Mouse (Mus musculus) testis, adult 2 months (tissue): Measurements from ENCODE around the gene Rhbdf2. TPM values are rescaled to one million over a fixed set of nuclear protein-coding genes. Genes with fewer than 3 reads are reported as not detected.

Experiments used
- H3K27ac ChIP-seq: fragments of 200-500 bp; 2 replicates; pipeline ENCODE4 v1.5.1; 2012; ENCODE audit warnings: low read depth, low read length; ENCODE audit not compliant: control insufficient read depth, insufficient read depth
- H3K27me3 ChIP-seq: fragments of 200-500 bp; 2 replicates; pipeline ENCODE4 v1.6.1; 2012; ENCODE audit warnings: mild to moderate bottlenecking, low read length, moderate library complexity; ENCODE audit not compliant: control insufficient read depth, insufficient read depth
- H3K36me3 ChIP-seq: fragments of 200-500 bp; 2 replicates; pipeline ENCODE4 v1.6.1; 2012; ENCODE audit warnings: mild to moderate bottlenecking, low read length; ENCODE audit not compliant: control insufficient read depth, insufficient read depth
- H3K4me1 ChIP-seq: fragments of 200-500 bp; 2 replicates; pipeline ENCODE4 v1.6.1; 2012; ENCODE audit warnings: low read length; ENCODE audit not compliant: control insufficient read depth, insufficient read depth
- H3K4me3 ChIP-seq: fragments of 200-500 bp; 2 replicates; pipeline ENCODE4 v1.5.1; 2012; ENCODE audit warnings: low read depth, mild to moderate bottlenecking, low read length, moderate library complexity, mixed read lengths; ENCODE audit not compliant: control insufficient read depth
- CTCF ChIP-seq: fragments of 200-500 bp; IDR thresholded peaks from 2 replicates; pipeline ENCODE4 v1.5.1; 2012; ENCODE audit warnings: low read depth, mild to moderate bottlenecking, inconsistent platforms, low read length, moderate library complexity; ENCODE audit not compliant: control insufficient read depth, insufficient read depth, insufficient replicate concordance
- POLR2A ChIP-seq: fragments of 200-500 bp; IDR thresholded peaks from 2 replicates; pipeline ENCODE4 v1.6.1; 2012; ENCODE audit warnings: low read depth, mild to moderate bottlenecking, inconsistent platforms, low read length, moderate library complexity; ENCODE audit not compliant: control insufficient read depth
- polyA plus RNA-seq: library from polyadenylated mRNA; depleted of rRNA; stranded (reverse); fragments of >200 nt; gene quantifications from 2 replicates; pipeline ENCODE4 v1.2.3, GENCODE M21; 2012

Rhbdf2 gene
- polyA plus RNA-seq, 1 experiment, result 7.5 TPM

GRCm38 (mm10) chr11:116657311-116658223, 30.7 kb upstream of the Rhbdf2 start:
- Histone ChIP-seq H3K4me3 (peak overlapping the region; percentile 72), H3K27me3 (no peaks in the 10 kb centered on the region), H3K27ac (peak overlapping the region; percentile 91), H3K4me1 (peaks cover 40% of the 10 kb centered on the region), H3K36me3 (no peaks in the 10 kb centered on the region)
- TF ChIP-seq CTCF (peak; percentile 8; the same call in 1 of the 2 replicates), POLR2A (peak; percentile 77)

- Histone ChIP-seq H3K27ac (peak overlapping the region; percentile 91), H3K27me3 (no peaks in the 10 kb centered on the region), H3K4me1 (peaks cover 37% of the 10 kb centered on the region), H3K36me3 (no peaks in the 10 kb centered on the region), H3K4me3 (no peak overlapping the region)
- TF ChIP-seq POLR2A (0 out of 2 replicates have a peak, but pooled peaks have one; percentile 27), CTCF (no peak)
Measured at GRCm38 (mm10) chr11:116656348-116657191, 29.8 kb upstream of the Rhbdf2 start.

- Histone ChIP-seq H3K4me3 (peak within 1 kb of the TSS; percentile 53), H3K4me1 (peaks cover 32% of the 10 kb centered on the region), H3K36me3 (no peaks in the 10 kb centered on the region), H3K27ac (no peak within 1 kb of the TSS), H3K27me3 (no peaks in the 10 kb centered on the region)
- no peak for TF ChIP-seq CTCF
- no peak for TF ChIP-seq POLR2A
Measured at GRCm38 (mm10) chr11:116654255-116654821, 27.5 kb upstream of the Rhbdf2 start, which contains the start of gene Cygb. TSS of gene Cygb (minus strand) at chr11:116654313.

- TF ChIP-seq CTCF (no peak), POLR2A (no peak)
- no peak overlapping the region for H3K27ac ChIP-seq
- H3K27me3 ChIP-seq, result no peaks in the 10 kb centered on the region
- H3K4me3 ChIP-seq, result peak overlapping the region; percentile 53
- H3K36me3 ChIP-seq, result no peaks in the 10 kb centered on the region
- peaks cover 32% of the 10 kb centered on the region for H3K4me1 ChIP-seq
Measured at GRCm38 (mm10) chr11:116653709-116654221, 26.9 kb upstream of the Rhbdf2 start.

- Histone ChIP-seq H3K4me1 (peaks cover 30% of the 10 kb centered on the region), H3K36me3 (no peaks in the 10 kb centered on the region), H3K27ac (no peak within 1 kb of the TSS), H3K4me3 (peak within 1 kb of the TSS; percentile 53), H3K27me3 (no peaks in the 10 kb centered on the region)
- TF ChIP-seq CTCF (no peak), POLR2A (no peak)
Measured at GRCm38 (mm10) chr11:116653234-116653633, 26.4 kb upstream of the Rhbdf2 start, which contains the start of gene Prcd. TSS of gene Prcd (plus strand) at chr11:116653534.

GRCm38 (mm10) chr11:116652330-116653098, 25.7 kb upstream of the Rhbdf2 start:
- no peak overlapping the region for H3K27ac ChIP-seq
- peaks cover 24% of the 10 kb centered on the region for H3K4me1 ChIP-seq
- H3K4me3 ChIP-seq, result no peak overlapping the region; the same call in 1 of the 2 replicates
- no peaks in the 10 kb centered on the region for H3K27me3 ChIP-seq
- TF ChIP-seq POLR2A (no peak), CTCF (no peak)
- H3K36me3 ChIP-seq, result no peaks in the 10 kb centered on the region
